Comparison of ENCODE assay signal across 8 mouse cellular contexts in the genomic region with DNA sequence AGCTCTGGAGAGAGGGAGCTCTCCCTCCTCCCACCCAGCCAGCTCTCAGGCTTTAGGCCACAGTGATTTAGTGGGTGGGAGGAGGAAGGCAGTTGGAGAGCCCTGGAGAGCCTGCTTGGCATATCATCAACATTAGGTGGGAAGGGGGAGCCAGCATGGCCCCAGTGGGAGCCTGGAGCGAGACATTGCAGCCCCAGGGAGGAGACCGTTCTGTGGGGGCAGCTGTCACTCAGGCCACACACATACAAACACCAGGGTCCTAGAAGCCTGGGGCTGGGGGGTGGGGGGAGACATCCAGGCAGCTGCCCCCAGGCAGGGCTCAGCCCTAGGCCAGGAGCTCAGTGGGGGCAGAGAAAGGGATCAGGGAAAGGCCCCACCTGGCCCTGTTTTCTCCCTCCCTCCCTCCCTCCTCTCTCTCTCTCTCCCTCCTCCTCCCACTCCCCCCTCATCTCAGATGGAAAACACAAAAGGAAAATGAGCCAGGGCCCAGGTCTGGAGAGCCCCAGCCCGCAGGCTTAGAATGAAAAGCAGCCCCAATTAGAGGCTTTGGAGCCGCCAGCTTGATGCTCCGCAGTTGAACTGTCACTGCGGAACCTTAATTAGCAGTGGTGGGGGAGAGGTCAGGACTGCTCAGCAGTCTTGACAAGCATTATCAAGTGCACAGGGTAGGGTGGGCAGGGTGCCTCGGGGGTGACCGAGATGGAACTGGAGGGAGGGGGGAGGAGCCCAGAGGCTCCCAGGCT.
DNase-seq lines count a peak whose midpoint lies in the region; ATAC-seq lines count a peak whose summit lies in the region.

No protein-coding gene starts in this region.

- H3K4me1 ChIP-seq in embryonic facial prominence, embryonic 15.5 days: peaks cover 75% of the 10 kb centered on the region
- peaks cover 76% of the 10 kb centered on the region for H3K4me1 ChIP-seq in limb, embryonic 15.5 days

- peak; percentile 38 for DNase-seq in kidney, postnatal 14 days
- DNase-seq in kidney, adult 8-10 months: no peak
- DNase-seq in retina, embryonic 14.5 days (ENCODE audit: low spot score): peak; percentile 93
- DNase-seq in gastrocnemius, postnatal 14 days: no peak
- DNase-seq in thymus, postnatal 10 days (ENCODE audit: low spot score in 2 of 2): no peak
- DNase-seq in left cerebral cortex, postnatal 10 days (ENCODE audit: extremely low spot score in 1 of 2, low spot score in 2 of 2): no peak

- H3K36me3 ChIP-seq in embryonic facial prominence, embryonic 15.5 days: no peaks in the 10 kb centered on the region
- no peaks in the 10 kb centered on the region for H3K36me3 ChIP-seq in limb, embryonic 15.5 days

- no peak overlapping the region for H3K9ac ChIP-seq in embryonic facial prominence, embryonic 15.5 days
- H3K9ac ChIP-seq in limb, embryonic 15.5 days: no peak overlapping the region

- H3K27ac ChIP-seq in embryonic facial prominence, embryonic 15.5 days (replicated peaks): peak overlapping the region; percentile 84
- peak overlapping the region; percentile 81 for H3K27ac ChIP-seq in limb, embryonic 15.5 days

- peak; percentile 70 for ATAC-seq in embryonic facial prominence, embryonic 15.5 days (ENCODE audit: insufficient number of reproducible peaks, low FRiP score, low TSS enrichment, low read depth)
- peak; percentile 41 for ATAC-seq in limb, embryonic 15.5 days (ENCODE audit: insufficient number of reproducible peaks, low FRiP score, low TSS enrichment, low read depth)

- peak overlapping the region; percentile 2; the same call in 1 of the 2 replicates for H3K4me2 ChIP-seq in embryonic facial prominence, embryonic 15.5 days (replicated peaks)
- H3K4me2 ChIP-seq in limb, embryonic 15.5 days: peak overlapping the region; percentile 17; the same call in 1 of the 2 replicates

- H3K9me3 ChIP-seq in embryonic facial prominence, embryonic 15.5 days (replicated peaks): no peaks in the 10 kb centered on the region
- H3K9me3 ChIP-seq in limb, embryonic 15.5 days: no peaks in the 10 kb centered on the region

- 14% methylated on average over 8 of the region's 8 CpGs for WGBS in embryonic facial prominence, embryonic 15.5 days
- WGBS in limb, embryonic 15.5 days: 11% methylated on average over 8 of the region's 8 CpGs

- intact Hi-C loops in gastrocnemius, postnatal 14 days (cut with DNase I; ENCODE audit: low total_unique reads): no loop called here
- intact Hi-C loops in left cerebral cortex, postnatal 10 days (cut with DNase I): no loop called here

- H3K27me3 ChIP-seq in embryonic facial prominence, embryonic 15.5 days: no peaks in the 10 kb centered on the region
- no peaks in the 10 kb centered on the region for H3K27me3 ChIP-seq in limb, embryonic 15.5 days

- no peak overlapping the region for H3K4me3 ChIP-seq in embryonic facial prominence, embryonic 15.5 days (replicated peaks)
- H3K4me3 ChIP-seq in limb, embryonic 15.5 days: no peak overlapping the region

Comparison
In these comparisons a context has a peak if more than half of its experiments do, and no peak if none do; other contexts are left out.
1. DNase-seq: peak in kidney, postnatal 14 days (single experiment) and retina, embryonic 14.5 days (single experiment); none in kidney, adult 8-10 months (0 of 2), gastrocnemius, postnatal 14 days (single experiment), thymus, postnatal 10 days (0 of 2) and left cerebral cortex, postnatal 10 days (0 of 2).